Mouse (Mus musculus) gastrocnemius, adult 18-20 months (tissue): Measurements from ENCODE around the gene Camk1d. TPM values are rescaled to one million over a fixed set of nuclear protein-coding genes. Genes with fewer than 3 reads are reported as not detected.
"Not testable (repeated sequence)": the region's sequence is repeated elsewhere in the genome, so short reads cannot be mapped to it uniquely, and the experiment has no call there.

Experiments
- DNase-seq: peaks from one replicate; pipeline ENCODE4 v3.0.0; 2021; ENCODE audit warnings: low spot score
- total RNA-seq, 2 experiments: library from RNA; stranded (reverse); gene quantifications; 2 replicates each; pipeline ENCODE4 v1.2.3; 2021

Camk1d gene
- total RNA-seq, 2 experiments from 2014 or later = 0.82 to 2.0 TPM

GRCm38 (mm10) chr2:5614308-5614705, 100.0 kb downstream of the Camk1d start:
- DNase-seq = no peak

GRCm38 (mm10) chr2:5613651-5614307, 100.5 kb downstream of the Camk1d start:
- DNase-seq = no peak

GRCm38 (mm10) chr2:5611601-5612000, 102.7 kb downstream of the Camk1d start:
- DNase-seq = no peak

- DNase-seq = peak; percentile 49
These were observed 103.8 kb downstream of the Camk1d start for GRCm38 (mm10) chr2:5610521-5610920.

- no peak for DNase-seq
These were observed 106.1 kb downstream of the Camk1d start for GRCm38 (mm10) chr2:5607920-5608841.

GRCm38 (mm10) chr2:5605849-5606248, 108.5 kb downstream of the Camk1d start:
- DNase-seq = no peak

GRCm38 (mm10) chr2:5602044-5602443, 112.3 kb downstream of the Camk1d start:
- DNase-seq = no peak

GRCm38 (mm10) chr2:5601243-5601642, 113.1 kb downstream of the Camk1d start:
- DNase-seq = not testable (repeated sequence)

GRCm38 (mm10) chr2:5600183-5600962, 113.9 kb downstream of the Camk1d start:
- DNase-seq = no peak

- DNase-seq = no peak
These were observed 114.6 kb downstream of the Camk1d start for GRCm38 (mm10) chr2:5599713-5600112.

- DNase-seq = no peak
These were observed 115.8 kb downstream of the Camk1d start for GRCm38 (mm10) chr2:5598533-5598932.

- no peak for DNase-seq
These were observed 117.4 kb downstream of the Camk1d start for GRCm38 (mm10) chr2:5596882-5597281.

GRCm38 (mm10) chr2:5595356-5596191, 118.7 kb downstream of the Camk1d start:
- DNase-seq = peak; percentile 4

- DNase-seq = no peak
These were observed 121.7 kb downstream of the Camk1d start for GRCm38 (mm10) chr2:5592461-5593136.

GRCm38 (mm10) chr2:5590074-5590473, 124.2 kb downstream of the Camk1d start:
- DNase-seq = no peak

GRCm38 (mm10) chr2:5589163-5589562, 125.2 kb downstream of the Camk1d start:
- DNase-seq = no peak

- DNase-seq = no peak
These were observed 125.9 kb downstream of the Camk1d start for GRCm38 (mm10) chr2:5588329-5588982.

- DNase-seq = no peak
These were observed 129.8 kb downstream of the Camk1d start for GRCm38 (mm10) chr2:5584318-5585027.

GRCm38 (mm10) chr2:5579391-5579790, 134.9 kb downstream of the Camk1d start:
- DNase-seq = peak; percentile 7
